Mouse (Mus musculus) frontal cortex, postnatal 36 days (tissue): Measurements from ENCODE around the gene Hist3h2ba.

Experiments
- DNase-seq, 2 experiments: peaks; one replicate each; pipeline ENCODE4 v3.0.0; 2022; ENCODE audit warnings: low spot score in 2 of 2

The Hist3h2ba gene

DNA sequence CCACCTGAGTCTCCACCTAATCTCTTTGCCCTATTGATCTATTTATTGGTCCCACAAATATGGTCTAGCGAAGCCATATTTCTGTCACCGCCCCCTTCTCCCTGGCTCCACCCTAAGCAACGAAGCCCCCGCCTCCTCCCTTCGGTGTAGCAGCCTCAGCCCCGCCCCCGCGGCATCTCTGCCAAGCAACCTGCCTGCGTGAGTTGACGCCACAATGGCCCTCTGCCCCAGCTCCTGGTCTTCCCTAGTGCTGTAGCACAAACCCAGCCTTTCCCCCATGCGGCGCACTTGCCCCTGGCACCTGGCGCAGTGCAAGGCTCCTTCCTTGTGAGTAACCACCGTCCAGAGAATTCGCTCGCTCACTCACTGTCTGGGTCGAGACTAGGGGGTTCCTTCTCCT lies 14.8 kb downstream of the Hist3h2ba start:
- DNase-seq = no peak

DNA sequence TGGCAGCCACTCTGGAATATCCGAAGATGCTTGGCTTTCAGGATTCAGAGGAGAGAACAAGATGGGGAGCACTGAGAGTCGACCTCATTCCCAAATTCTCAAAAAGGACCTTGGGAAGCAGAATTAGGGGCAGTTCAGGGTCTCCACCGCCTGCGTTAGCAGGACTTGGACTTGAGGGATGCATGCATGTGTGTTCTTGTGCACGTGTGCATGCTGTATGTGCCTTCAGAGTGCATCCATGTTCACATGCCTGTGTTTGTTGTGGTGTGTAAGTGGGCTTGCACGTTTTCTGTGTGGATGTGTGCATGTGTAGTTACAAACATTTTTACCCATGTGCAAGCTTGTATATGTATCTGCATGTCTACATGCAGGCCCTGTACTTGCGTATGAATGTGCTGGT lies 15.5 kb downstream of the Hist3h2ba start:
- DNase-seq = no peak

- DNase-seq = no peak
Observed at GRCm38 (mm10) chr11:58965001-58965760, 16.5 kb downstream of the Hist3h2ba start.

- no peak for DNase-seq
Observed at GRCm38 (mm10) chr11:58967346-58967745, 18.6 kb downstream of the Hist3h2ba start.

GRCm38 (mm10) chr11:58968551-58968950 lies 19.8 kb downstream of the Hist3h2ba start:
- DNase-seq = no peak

GRCm38 (mm10) chr11:58969027-58969426 lies 20.3 kb downstream of the Hist3h2ba start:
- DNase-seq = no peak

DNA sequence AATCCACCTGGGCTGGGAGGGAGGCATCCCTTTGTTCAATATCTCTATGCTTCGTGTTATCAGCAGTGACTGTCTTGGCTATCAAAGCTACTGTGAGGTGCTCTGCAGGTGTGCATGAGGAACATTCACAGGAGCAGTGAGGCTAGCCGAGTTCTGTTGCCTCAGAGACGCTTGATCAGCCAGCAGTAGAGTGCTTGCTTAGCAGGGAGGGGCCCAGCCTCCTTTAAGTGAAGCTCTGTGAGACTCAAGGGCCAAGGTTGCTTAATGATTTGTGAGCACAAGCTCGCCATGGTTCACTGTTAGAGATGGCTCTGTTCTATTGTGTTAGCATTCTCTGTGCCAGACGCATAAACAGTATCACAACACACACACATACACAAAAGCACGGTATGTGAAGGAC lies 20.9 kb downstream of the Hist3h2ba start:
- no peak for DNase-seq

DNA sequence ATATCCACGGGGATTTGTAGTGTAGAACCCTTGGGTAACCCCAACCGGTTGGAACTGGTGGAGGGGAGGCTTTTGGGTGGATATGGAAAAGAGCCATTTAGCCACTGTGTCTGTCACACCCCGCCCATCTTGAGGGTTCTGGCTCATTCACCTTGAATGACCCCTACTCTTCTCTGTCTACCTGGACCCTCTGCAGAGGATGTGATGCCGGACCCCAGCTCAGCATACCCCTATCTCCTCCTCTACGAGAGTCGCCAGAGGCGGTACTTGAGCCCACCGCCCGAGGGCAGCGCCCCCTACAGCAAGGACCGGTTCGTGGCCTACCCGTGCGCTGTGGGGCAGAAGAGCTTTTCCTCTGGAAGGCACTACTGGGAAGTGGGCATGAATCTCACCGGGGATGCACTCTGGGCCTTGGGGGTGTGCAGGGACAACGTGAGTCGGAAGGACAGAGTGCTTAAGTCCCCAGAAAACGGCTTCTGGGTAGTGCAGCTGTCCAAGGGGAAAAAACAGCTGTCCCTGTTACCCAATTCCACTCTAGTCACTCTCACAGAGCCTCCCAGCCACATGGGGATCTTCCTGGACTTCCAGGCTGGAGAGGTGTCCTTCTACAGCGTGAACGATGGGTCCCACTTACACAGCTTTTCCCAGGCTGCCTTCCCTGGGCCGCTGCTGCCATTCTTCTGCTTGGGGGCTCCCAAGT lies 22.3 kb downstream of the Hist3h2ba start:
- no peak for DNase-seq

GRCm38 (mm10) chr11:58971796-58972195 lies 23.1 kb downstream of the Hist3h2ba start:
- no peak for DNase-seq

GRCm38 (mm10) chr11:58974414-58974813 lies 25.7 kb downstream of the Hist3h2ba start:
- no peak for DNase-seq

GRCm38 (mm10) chr11:58977150-58977549 lies 28.4 kb downstream of the Hist3h2ba start:
- DNase-seq = no peak

DNA sequence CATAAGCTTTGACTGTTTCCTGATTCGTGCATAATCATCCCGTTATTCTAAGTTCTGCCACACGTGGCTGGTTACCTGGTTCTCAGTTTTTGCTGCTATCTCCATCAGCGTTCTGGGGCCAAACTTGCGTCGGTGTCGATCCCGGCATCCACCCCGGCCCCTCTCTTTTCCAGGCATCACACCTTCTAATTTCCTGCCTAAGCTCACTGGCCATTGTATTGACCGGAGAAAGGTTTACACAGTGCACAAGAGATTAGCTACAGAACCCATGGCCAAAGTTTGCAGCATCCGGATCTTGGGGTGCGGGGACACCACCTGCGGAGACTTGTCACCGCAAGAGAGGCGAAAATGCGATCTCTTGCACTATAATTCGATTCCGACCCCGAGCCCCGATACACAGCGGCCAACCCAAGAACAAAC lies 28.9 kb downstream of the Hist3h2ba start:
- no peak for DNase-seq

GRCm38 (mm10) chr11:58978027-58978705 lies 29.4 kb downstream of the Hist3h2ba start, which contains the start of gene Trim11:
TSS of gene Trim11 (plus strand) at chr11:58978093.
- DNase-seq = peak; percentile 65 to 72

- DNase-seq = no peak
Observed at GRCm38 (mm10) chr11:58978706-58979030, 29.9 kb downstream of the Hist3h2ba start.

GRCm38 (mm10) chr11:58979183-58979582 lies 30.5 kb downstream of the Hist3h2ba start:
- DNase-seq = no peak

DNA sequence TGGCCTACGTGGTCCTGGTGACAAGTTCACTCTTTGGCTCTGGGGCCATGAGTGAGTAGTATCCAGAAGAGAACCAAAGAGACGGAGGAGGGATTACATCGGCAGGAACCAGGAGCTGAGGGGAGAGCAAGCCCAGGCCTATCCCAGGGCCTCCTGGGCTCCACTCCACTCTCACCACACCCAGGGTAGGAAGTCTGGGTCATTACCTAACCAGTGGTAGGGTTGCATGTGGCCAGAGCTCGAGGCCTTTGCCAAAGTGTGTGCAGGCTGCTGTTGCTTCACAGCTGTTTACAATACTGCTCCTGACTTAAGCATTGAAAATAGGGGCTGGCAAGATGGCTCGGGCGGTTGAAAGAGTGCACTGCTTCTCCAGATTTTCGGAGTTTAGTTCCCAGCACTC lies 30.9 kb downstream of the Hist3h2ba start:
- DNase-seq = no peak

DNA sequence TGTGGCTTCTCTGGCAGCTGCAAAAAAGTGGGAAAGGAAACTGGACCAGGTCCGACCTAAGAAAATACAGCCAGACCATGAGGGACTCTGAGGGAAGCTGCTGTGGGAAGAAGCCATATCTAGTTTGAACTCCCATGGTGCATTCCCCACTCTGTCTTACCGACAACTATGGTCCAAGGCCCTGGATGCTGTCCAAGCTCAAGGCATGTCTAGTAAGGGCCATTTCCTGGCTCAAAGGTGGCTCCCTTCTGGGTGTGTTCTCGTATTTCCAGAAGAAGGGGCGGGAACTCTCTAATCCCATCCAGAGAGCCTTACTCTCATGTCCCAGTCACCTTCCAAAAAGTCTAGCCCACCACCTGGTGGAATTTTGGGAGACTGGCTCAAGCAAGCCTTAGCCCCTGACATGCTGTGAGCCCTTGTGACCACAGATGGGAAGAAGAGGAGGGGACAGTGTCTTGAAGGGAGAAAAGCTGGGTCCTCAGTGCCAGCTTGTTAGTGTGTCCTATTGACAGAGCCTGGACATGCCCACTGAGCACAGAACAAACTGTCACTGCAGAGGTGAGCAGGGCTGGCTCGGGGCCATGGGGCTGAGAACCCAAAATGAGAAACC lies 31.8 kb downstream of the Hist3h2ba start:
- no peak for DNase-seq

DNA sequence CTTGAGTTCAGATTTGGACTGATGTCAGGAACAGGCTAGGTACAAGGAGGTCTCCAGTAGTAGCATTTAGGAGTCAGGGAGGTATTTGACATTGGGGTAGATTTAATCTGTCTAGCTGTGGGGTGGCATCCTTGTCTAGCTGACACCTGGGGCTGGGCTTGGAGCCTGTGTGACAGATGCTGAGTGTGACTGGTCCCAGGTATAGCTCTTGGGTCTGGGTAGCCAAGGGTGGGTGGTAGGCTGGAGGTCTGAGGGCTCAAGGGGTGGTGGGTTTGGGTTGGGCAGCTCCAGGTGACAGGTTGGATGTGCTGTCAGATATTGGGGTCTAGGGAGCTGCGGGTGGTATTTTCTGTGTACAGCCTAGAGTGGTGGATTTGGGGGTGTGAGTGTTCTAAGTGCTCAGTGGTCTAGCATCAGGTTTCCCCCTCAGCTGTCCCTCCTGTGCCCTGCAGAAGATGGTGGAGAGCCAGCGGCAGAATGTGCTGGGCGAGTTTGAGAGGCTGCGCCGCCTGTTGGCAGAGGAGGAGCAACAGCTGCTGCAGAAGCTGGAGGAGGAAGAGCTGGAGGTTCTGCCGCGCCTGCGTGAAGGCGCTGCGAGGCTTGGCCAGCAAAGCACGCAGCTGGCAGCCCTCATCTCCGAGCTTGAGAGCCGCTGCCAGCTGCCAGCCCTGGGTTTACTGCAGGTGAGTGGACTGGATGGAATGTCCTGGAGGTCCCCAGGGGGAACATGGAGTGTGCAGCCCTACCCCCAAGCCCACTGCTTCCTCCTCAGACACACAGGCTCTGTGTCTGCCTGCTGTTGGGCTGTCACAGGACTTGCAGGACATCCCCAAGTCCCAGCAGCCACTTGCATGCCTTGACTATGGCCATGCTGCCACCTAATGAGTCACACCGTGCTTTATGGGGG lies 33.1 kb downstream of the Hist3h2ba start:
- DNase-seq = peak; percentile 77 to 80

DNA sequence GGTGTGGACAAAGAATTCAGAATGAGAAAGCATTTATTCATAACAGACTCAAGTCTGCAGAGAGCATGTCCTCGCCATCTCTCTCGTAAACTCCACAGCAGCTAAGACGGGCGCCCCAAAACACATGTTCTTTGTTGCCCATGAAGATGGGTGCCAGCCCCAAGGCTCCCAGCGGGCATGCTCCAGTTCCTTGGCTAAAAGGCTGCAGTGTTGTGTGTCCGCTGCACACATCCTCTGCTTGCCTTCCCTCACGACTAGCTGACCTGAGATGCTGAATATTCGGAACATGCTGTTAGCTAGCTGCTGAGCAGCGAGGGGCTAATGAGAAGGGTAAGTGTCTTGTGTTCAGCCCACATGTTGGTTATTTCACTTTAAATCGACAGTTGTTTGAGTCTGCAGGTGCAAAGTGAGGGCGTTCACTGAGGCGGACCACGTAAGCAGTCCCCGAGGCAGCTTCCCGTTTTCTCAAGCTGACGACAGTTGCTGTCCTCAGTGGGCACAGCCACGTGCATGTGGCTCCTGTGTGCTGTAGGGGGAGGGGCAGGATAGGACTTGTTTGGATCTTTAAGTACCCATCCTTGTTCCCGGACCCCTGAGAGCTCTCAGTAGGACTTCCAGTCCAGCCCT lies 33.9 kb downstream of the Hist3h2ba start:
- DNase-seq = no peak

GRCm38 (mm10) chr11:58983691-58984341 lies 35.1 kb downstream of the Hist3h2ba start:
- DNase-seq = no peak
